Mouse (Mus musculus) kidney, embryonic 14.5 days (tissue): Measurements from ENCODE around the gene Rsu1. TPM values are rescaled to one million over a fixed set of nuclear protein-coding genes. Genes with fewer than 3 reads are reported as not detected.
"Not testable (repeated sequence)": the region's sequence is repeated elsewhere in the genome, so short reads cannot be mapped to it uniquely, and the experiment has no call there.

Experiments
- ATAC-seq: fragments of 200-750 bp; cut with Nextera tagmentation; 2 replicates; pipeline ENCODE4 v1.8.0; 2017; ENCODE audit warnings: moderate number of reproducible peaks, mild to moderate bottlenecking, moderate TSS enrichment, moderate library complexity; ENCODE audit not compliant: low FRiP score, low TSS enrichment
- H3K27ac ChIP-seq: fragments of 300-500 bp; sonication (generic); 2 replicates; pipeline ENCODE4 v1.5.1; 2014; ENCODE audit warnings: low read depth, mild to moderate bottlenecking, low read length, moderate library complexity, mixed read lengths
- H3K27me3 ChIP-seq: fragments of 300-500 bp; sonication (generic); 2 replicates; pipeline ENCODE4 v1.6.1; 2014; ENCODE audit warnings: mild to moderate bottlenecking, low read length; ENCODE audit not compliant: control insufficient read depth, insufficient read depth
- H3K36me3 ChIP-seq: fragments of 300-500 bp; sonication (generic); 2 replicates; pipeline ENCODE4 v1.6.1; 2014; ENCODE audit warnings: low read length, mixed read lengths; ENCODE audit not compliant: control insufficient read depth, insufficient read depth
- H3K4me1 ChIP-seq: fragments of 300-500 bp; sonication (generic); 2 replicates; pipeline ENCODE4 v1.6.1; 2014; ENCODE audit warnings: low read length, mixed read lengths; ENCODE audit not compliant: control insufficient read depth, insufficient read depth
- H3K4me2 ChIP-seq: fragments of 300-500 bp; sonication (generic); replicated peaks from 2 replicates; pipeline ENCODE4 v1.6.1; 2014; ENCODE audit warnings: low read depth, mild to moderate bottlenecking, low read length
- H3K4me3 ChIP-seq: fragments of 300-500 bp; sonication (generic); 2 replicates; pipeline ENCODE4 v1.5.1; 2014; ENCODE audit warnings: mild to moderate bottlenecking, low read length
- H3K9ac ChIP-seq: fragments of 300-500 bp; sonication (generic); 2 replicates; pipeline ENCODE4 v1.6.1; 2014; ENCODE audit warnings: low read depth, mild to moderate bottlenecking, low read length, moderate library complexity
- H3K9me3 ChIP-seq: fragments of 300-500 bp; sonication (generic); 2 replicates; pipeline ENCODE4 v1.6.1; 2016; ENCODE audit warnings: low read length; ENCODE audit not compliant: control insufficient read depth
- WGBS: fragments of 180-500 bp; shearing (Covaris S2); extraction: QIAGEN DNeasy Blood & Tissue Kit; methylation state at CpG from one replicate; pipeline ENCODE4 v1.1.7; 2014; 5-methylcytosine and 5-hydroxymethylcytosine counted together
- polyA plus RNA-seq: library from polyadenylated mRNA; unstranded; fragments of >200 nt; fragmentation: Nextera tagmentation; extraction: Ambion mirVana; gene quantifications from 2 replicates; pipeline ENCODE4 v1.2.1, GENCODE M21; 2014

Rsu1 gene
- polyA plus RNA-seq, 1 experiment from 2014 or later, result 119 TPM

DNA sequence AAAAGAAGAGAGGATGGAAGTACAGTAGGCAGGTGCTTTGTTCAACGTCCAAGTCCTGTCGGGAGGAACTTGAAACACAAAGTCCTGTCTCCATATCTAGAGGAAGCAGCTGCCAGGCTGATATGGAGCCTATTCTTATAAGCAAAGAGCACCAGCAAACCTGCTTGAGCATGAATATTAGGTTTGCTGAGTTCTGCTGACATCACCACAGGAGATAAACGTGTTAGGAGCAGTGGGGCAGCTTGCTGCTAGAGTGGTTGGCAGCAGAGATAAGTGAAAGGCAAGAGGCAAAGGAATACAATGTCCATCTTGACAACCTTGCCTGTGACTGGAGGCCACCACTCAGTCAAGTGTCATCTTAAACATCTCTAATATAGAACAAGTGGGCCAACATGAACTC is 89.3 kb downstream of the Rsu1 start:
- H3K4me3 ChIP-seq, H3K27me3 ChIP-seq, H3K36me3 ChIP-seq, H3K27ac ChIP-seq, H3K4me2 ChIP-seq, H3K9me3 ChIP-seq, ATAC-seq, H3K4me1 ChIP-seq, H3K9ac ChIP-seq: not testable (repeated sequence)
- no CpG with 5 or more reads among the region's 3 CpGs for WGBS

DNA sequence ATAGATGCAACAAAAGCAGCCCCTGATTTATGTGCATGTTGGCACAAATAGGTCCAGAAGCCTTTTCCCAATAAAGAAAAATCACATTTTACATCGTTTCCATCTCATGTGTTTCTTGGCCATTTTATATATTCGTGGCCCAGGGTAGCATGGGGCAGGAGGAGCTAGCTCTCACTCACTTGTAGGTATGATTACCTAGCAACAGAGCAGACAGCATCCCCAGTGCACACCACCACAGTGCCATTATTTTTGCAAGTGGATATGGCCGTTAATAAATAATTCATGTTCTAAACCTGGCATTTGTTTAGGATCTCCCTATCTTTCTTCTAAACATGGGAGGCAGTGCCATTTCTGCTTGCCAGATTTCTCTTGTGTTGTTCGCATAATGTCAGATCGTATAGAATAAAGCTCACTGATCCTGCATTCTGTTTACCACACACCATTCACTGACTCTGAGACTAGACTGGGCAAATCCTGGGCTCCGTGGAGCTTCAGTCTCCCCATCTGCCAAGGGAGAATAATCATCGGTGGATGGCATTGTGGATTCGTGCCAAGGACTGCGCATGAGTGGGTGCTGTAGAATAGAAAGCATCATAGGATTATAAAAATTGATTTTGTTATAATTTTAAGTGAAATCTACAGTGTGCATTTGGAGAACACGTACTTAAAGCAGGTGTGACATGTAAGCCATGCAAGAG is 93.4 kb downstream of the Rsu1 start:
- Histone ChIP-seq H3K9ac (no peak overlapping the region), H3K4me1 (0 out of 2 replicates have a peak, but pooled peaks cover 3% of the 10 kb centered on the region), H3K9me3 (no peaks in the 10 kb centered on the region), H3K4me2 (no peak overlapping the region), H3K36me3 (no peaks in the 10 kb centered on the region), H3K27ac (no peak overlapping the region), H3K4me3 (no peak overlapping the region), H3K27me3 (no peaks in the 10 kb centered on the region)
- ATAC-seq, result no peak
- WGBS, result 90% methylated on average over 10 of the region's 10 CpGs

GRCm38 (mm10) chr2:13176304-13176620 is 95.0 kb downstream of the Rsu1 start:
- Histone ChIP-seq H3K4me2 (no peak overlapping the region; the same call in 1 of the 2 replicates), H3K27me3 (no peaks in the 10 kb centered on the region), H3K9me3 (no peaks in the 10 kb centered on the region), H3K9ac (no peak overlapping the region), H3K27ac (no peak overlapping the region), H3K36me3 (no peaks in the 10 kb centered on the region), H3K4me1 (0 out of 2 replicates have a peak, but pooled peaks cover 3% of the 10 kb centered on the region), H3K4me3 (no peak overlapping the region)
- 43% methylated on average over 4 of the region's 4 CpGs for WGBS
- ATAC-seq, result no peak

DNA sequence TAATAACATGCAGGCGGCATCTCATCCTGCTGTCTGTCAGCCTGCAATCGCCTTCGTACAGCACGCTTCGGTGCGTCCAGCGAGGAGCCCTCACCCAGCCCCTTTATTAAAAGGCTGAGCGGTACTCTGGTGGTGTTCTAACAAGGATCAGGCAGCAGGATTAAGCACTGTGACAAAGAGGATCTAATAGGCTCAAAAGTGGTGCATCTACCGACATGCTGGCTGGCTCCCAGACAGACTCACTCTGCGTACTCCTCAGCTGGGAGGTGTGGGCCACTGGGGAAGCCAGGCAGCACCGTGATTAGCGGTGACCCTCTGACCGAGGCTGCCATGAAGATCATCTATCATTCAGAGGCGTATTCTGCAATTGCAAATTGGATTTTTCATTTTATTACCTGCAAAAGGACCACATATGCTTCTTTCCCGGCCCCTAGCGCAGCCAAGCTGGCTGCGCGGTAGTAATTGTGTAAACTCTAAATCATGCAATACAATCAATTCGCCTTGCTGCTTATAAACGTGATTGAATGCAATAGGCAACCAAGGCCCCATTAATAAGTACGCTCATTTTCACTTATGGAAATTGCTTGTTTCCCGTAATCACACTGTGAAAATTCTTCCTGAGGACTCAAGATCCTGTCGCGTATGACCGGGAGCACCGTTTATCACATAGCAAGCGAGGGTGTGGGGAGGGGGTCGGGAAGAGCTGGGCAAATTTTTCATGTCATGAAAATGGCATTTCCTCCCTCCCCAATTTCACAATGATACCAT is 95.5 kb downstream of the Rsu1 start:
- ATAC-seq, result peak; percentile 76
- WGBS, result 53% methylated on average over 28 of the region's 28 CpGs
- H3K4me2 ChIP-seq, result no peak overlapping the region; the same call in 1 of the 2 replicates
- H3K9ac ChIP-seq, result no peak overlapping the region
- no peaks in the 10 kb centered on the region for H3K36me3 ChIP-seq
- no peak overlapping the region for H3K4me3 ChIP-seq
- 0 out of 2 replicates have a peak, but pooled peaks cover 3% of the 10 kb centered on the region for H3K4me1 ChIP-seq
- no peaks in the 10 kb centered on the region for H3K9me3 ChIP-seq
- H3K27ac ChIP-seq, result no peak overlapping the region
- no peaks in the 10 kb centered on the region for H3K27me3 ChIP-seq

GRCm38 (mm10) chr2:13174461-13174860 is 96.8 kb downstream of the Rsu1 start:
- Histone ChIP-seq H3K4me1 (0 out of 2 replicates have a peak, but pooled peaks cover 3% of the 10 kb centered on the region), H3K4me2 (no peak overlapping the region), H3K4me3 (no peak overlapping the region), H3K36me3 (no peaks in the 10 kb centered on the region), H3K9ac (no peak overlapping the region), H3K27ac (no peak overlapping the region), H3K9me3 (no peaks in the 10 kb centered on the region), H3K27me3 (no peaks in the 10 kb centered on the region)
- WGBS, result 76% methylated on average over 7 of the region's 7 CpGs
- no peak for ATAC-seq

DNA sequence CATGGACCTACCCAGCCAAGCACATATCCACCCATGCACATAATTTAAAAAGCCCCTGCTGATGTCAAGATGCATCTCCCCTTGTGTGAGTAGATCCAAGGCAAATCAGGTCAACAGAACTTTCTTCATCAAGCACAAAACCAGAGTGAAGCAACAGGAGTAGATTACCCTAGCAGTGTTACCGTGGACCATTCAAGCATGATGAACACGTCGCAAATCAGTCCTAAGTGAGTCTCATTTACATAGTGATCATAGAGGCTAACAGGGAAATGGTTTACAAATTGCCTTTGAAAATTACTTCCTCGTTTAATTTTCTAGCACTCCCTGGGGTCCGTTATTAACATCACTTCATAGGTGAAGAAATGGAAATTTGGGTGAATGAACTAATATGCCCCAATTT is 100.6 kb downstream of the Rsu1 start:
- Histone ChIP-seq H3K9ac (no peak overlapping the region), H3K36me3 (0 out of 2 replicates have a peak, but pooled peaks cover 3% of the 10 kb centered on the region), H3K27me3 (no peaks in the 10 kb centered on the region), H3K9me3 (no peaks in the 10 kb centered on the region), H3K4me3 (no peak overlapping the region), H3K27ac (no peak overlapping the region), H3K4me2 (no peak overlapping the region), H3K4me1 (no peaks in the 10 kb centered on the region)
- 65% methylated on average over 5 of the region's 5 CpGs for WGBS
- ATAC-seq, result no peak

- Histone ChIP-seq H3K9ac (no peak overlapping the region), H3K4me3 (no peak overlapping the region), H3K27me3 (no peaks in the 10 kb centered on the region), H3K27ac (no peak overlapping the region), H3K36me3 (0 out of 2 replicates have a peak, but pooled peaks cover 3% of the 10 kb centered on the region), H3K9me3 (no peaks in the 10 kb centered on the region), H3K4me1 (no peaks in the 10 kb centered on the region), H3K4me2 (no peak overlapping the region)
- WGBS, result 95% methylated on average over 6 of the region's 6 CpGs
- no peak for ATAC-seq
Measured at GRCm38 (mm10) chr2:13169962-13170361, 101.3 kb downstream of the Rsu1 start.

DNA sequence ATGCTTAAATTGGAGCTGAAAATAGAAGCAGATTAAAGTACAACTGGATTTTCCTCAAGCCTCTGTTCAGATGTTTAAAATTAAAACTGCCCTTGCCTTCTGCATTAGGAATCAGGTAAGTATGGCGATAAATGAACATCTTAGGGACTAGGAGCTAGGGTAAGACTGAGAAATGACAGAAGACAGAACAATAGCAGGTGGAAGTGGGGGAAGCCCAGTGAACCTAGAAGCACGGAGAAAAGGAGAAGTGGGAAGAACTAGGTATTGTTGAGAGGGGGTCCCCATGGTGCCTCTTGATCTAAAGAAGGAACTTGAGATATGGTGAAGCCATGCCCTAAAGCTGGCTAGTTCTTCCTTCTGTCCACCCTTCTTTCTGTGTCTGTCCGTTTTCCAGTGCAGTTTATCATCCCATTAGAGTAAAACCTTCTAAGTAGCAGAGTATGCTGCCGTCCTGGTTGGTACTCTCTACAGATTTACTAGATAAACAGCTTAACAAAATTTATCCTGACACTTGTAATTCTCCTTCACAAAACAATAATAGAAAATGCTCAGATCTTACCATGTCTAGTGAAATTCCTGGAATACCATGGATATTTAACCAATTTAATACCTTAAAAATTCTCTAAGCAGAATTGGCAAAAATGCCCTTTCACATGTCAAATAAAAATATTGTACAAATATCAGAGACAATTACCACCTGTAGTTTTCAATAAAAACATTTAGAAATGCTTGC is 101.9 kb downstream of the Rsu1 start:
- Histone ChIP-seq H3K27me3 (no peaks in the 10 kb centered on the region), H3K9me3 (no peaks in the 10 kb centered on the region), H3K4me1 (no peaks in the 10 kb centered on the region), H3K4me3 (no peak overlapping the region), H3K27ac (no peak overlapping the region), H3K9ac (no peak overlapping the region), H3K36me3 (0 out of 2 replicates have a peak, but pooled peaks cover 3% of the 10 kb centered on the region), H3K4me2 (no peak overlapping the region)
- ATAC-seq, result no peak
- WGBS, result 82% methylated on average over 4 of the region's 4 CpGs
